Mouse (Mus musculus): Measurements from ENCODE around the gene Hspa12a.

DNA sequence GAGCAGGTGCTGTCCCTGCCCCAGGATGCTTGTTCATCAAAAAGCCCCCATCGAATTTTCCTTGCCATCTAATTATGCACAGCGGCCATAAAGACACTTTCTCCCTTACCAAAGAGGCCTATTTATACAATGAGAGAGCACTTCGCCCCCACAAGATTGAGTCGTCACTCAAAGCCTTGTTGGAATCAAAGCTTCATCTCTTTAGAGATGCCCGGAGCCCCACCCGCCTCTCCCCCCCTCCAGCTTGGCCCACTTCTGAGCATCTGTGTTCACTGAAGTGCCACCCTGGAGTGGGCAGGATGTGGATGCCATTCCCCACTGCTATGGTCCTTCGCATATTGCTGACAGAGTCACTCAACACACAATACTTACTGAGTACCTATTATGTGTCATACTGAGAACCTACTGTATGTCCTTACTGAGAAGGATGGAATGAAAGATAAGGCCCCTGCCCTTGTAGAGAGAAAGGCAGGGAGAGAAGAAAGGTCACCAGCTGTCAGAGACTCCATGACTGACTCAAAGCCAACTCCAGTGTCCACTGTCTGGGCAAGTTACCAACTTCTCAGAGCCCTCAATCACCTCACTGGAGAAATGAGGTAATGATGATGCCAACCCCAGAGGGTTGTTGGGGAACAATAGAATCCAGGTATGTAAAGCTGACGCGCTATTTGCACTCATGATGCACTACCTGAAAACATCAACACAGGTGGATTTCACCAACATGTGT lies 87.2 kb downstream of the Hspa12a start:
- TF ChIP-seq CTCF (IDR thresholded peaks at IDR 0.05; ENCODE audit: low read depth, low read length) (no peak), POLR2A (IDR thresholded peaks at IDR 0.05; ENCODE audit: extremely low read depth, insufficient read depth, low read length) (no peak)
